Mouse (Mus musculus): ENCODE data around the gene Inava. TPM values are rescaled to one million over a fixed set of nuclear protein-coding genes. Genes with fewer than 3 reads are reported as not detected.

The Inava gene
- not detected for polyA plus RNA-seq (2017; shearing (Covaris generic))

DNA sequence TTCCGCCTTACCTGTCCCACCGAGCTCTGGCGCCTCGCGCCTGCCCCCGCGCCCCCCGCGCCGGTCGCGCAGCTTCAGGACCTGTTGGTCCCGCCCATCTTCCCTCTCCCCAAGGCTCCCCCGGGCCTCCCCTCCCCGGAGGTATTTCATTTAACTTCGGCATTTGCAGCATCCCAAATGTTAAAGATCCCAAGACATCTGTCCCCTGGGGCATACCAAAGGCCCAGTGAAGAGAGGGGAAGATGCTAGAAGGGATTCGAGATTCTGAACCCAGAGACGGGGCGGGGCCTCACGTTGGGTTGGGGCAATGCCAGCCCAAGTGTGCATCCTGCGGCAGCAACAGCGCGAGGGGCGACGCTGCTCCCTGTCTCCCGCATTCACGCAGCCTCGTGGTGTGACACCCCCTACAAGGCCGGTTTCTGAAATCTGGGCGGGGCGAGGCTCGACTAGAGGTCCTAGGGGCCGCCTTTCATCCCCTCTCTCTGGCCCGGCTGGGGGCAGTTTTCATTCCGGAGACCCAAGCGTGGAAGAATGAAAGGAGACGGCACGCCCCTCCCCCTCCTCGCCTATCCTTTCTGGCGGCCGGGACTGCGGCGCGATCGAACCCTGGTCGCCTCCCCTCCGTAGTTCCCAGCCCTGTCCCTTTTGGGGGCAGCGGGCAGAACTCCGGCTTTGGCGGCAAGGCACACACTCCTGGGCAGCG is at the start of gene Inava:
Inava (minus strand) TSS at position 373 of the 703 bp plus-strand sequence.

DNA sequence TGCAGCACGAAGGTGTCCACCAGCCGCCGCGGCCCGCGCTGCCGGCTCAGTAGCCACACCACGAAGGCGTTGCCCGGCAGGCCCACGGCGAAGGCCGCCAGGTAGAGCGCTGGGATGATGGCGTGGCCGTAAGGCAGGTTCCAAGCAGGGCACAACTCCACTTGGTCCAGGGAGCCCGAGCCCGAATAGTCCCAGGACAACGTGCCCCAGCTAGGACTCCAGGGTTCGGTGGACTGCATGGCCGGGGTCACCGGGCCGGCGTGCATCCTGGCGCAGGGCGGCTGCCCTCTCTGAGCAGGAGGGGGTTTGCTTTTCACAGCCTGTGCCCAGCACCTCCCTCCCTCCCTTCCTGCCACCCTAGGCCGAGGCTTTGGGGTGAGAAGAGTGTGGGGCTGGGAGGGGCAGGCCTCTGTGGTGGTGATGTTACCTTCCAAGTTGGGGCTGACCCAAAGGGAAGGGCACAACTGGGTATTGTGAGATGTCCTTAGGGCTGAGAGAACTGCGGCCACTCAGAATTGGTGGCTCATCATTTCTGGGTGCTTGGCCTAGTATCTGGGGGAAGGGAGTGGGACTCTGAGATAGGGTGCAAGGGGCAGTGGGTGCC is 26.7 kb upstream of the Inava start, which contains the start of gene Gpr25:
Gpr25 (minus strand) TSS at position 239 of the 604 bp plus-strand sequence.

DNA sequence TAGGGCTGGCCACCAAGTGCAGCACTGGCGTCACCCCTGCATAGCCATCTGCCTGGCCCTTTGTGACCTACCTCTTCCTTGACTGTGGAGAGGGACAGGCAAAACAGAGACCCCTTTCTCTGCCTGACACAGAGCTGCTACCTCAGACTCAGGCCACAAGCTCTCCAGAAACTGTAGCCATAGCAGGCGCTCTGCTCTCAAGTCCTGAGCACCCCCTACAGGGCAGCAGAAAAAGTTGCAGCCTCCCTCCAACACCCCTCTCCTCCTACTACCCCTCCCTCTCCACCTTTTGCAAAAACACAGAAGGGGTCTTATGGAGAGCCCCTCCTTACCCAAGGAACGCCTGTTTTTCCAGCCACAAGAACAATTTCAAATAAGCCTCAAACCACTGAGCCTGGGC is 21.3 kb downstream of the Inava start, which contains the start of gene Mroh3:
Mroh3 (minus strand) TSS at position 26 of the 400 bp plus-strand sequence.

Other genes starting within 250 kb of the Inava start
- not detected for gene Igfn1, start 227.9 kb downstream of the Inava start, polyA plus RNA-seq (2017; shearing (Covaris generic))
- gene Tmem9, start 226.1 kb downstream of the Inava start, polyA plus RNA-seq (2017; shearing (Covaris generic)): 15.1 TPM
- not detected for gene Ascl5, start 183.5 kb downstream of the Inava start, polyA plus RNA-seq (2017; shearing (Covaris generic))
- not detected for gene Cacna1s, start 181.5 kb downstream of the Inava start, polyA plus RNA-seq (2017; shearing (Covaris generic))
- 28.1 TPM for gene Kif21b, start 102.9 kb downstream of the Inava start, polyA plus RNA-seq (2017; shearing (Covaris generic))
- gene Mroh3, start 21.4 kb downstream of the Inava start, polyA plus RNA-seq (2017; shearing (Covaris generic)): not detected
- not detected for gene Gpr25, start 26.6 kb upstream of the Inava start, polyA plus RNA-seq (2017; shearing (Covaris generic))
- gene Camsap2, start 111.8 kb upstream of the Inava start, polyA plus RNA-seq (2017; shearing (Covaris generic)): 17.7 TPM
- 14.6 TPM for gene Ddx59, start 181.0 kb upstream of the Inava start, polyA plus RNA-seq (2017; shearing (Covaris generic))
- 0.41 TPM for gene Kif14, start 232.1 kb upstream of the Inava start, polyA plus RNA-seq (2017; shearing (Covaris generic))

Data from effector memory CD4-positive, alpha-beta T cell, adult 7 months (primary cell).